Mouse (Mus musculus) lung, adult 2 months (tissue): ENCODE data around the gene Ruvbl2.
A peak's percentile ranks its signal among the peaks of the same experiment; 100 is the strongest.
"Not testable (repeated sequence)": the region's sequence is repeated elsewhere in the genome, so short reads cannot be mapped to it uniquely, and the experiment has no call there.

ENCODE experiments used
- CTCF ChIP-seq: fragments of 200-500 bp; IDR thresholded peaks from 2 replicates; pipeline ENCODE4 v1.5.1; 2011; ENCODE audit warnings: mild to moderate bottlenecking, low read length, control low read depth; ENCODE audit not compliant: insufficient read depth
- POLR2A ChIP-seq: fragments of 200-500 bp; IDR thresholded peaks from 2 replicates; pipeline ENCODE4 v1.6.1; 2011; ENCODE audit warnings: low read depth, mild to moderate bottlenecking, control low read depth, low read length, borderline replicate concordance; ENCODE audit errors: extremely low read depth

- not testable (repeated sequence) for TF ChIP-seq CTCF
- peak; percentile 95 for TF ChIP-seq POLR2A
These were observed 21.8 kb upstream of the Ruvbl2 start, which contains the start of gene Ftl1 for GRCm38 (mm10) chr7:45459564-45460140.
